Mouse (Mus musculus): ENCODE measurements around the gene Gm42878. TPM values are rescaled to one million over a fixed set of nuclear protein-coding genes. Genes with fewer than 3 reads are reported as not detected.
"Not testable (repeated sequence)": the region's sequence is repeated elsewhere in the genome, so short reads cannot be mapped to it uniquely, and the experiment has no call there.

The Gm42878 gene
- polyA plus RNA-seq, 1 experiment from 2014 or later, result not detected

GRCm38 (mm10) chr5:121518983-121519382 is 26.3 kb downstream of the Gm42878 start:
- Histone ChIP-seq H3K27ac (replicated peaks) (no peak overlapping the region), H3K27me3 (replicated peaks; ENCODE audit: low read depth, poor library complexity, severe bottlenecking) (no peaks in the 10 kb centered on the region), H3K4me1 (no peaks in the 10 kb centered on the region), H3K4me3 (no peak overlapping the region), H3K36me3 (replicated peaks) (peaks cover 68% of the 10 kb centered on the region), H3K9me3 (no peaks in the 10 kb centered on the region)
- no peak for DNase-seq (ENCODE audit: low spot score)
- WGBS, result 93% methylated on average over 9 of the region's 9 CpGs

DNA sequence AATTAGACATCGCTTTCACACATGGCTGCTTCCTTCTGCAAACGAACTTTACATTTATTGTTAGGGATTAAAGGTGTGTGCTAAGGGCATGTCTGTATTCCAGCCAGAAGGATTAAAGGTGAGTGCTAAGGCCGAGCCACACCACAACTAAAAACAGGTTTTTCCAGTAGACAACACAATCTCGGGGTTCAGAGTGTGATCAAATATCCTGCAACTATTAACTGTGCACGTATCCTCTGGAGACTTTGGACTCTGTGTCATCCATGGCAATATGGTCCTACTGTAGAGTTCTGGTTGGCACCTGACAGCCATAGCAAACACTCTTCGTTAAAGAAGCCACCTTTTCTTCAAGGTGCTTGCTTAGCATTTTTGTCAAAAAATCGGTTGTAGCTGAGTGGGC is 35.3 kb downstream of the Gm42878 start:
- DNase-seq (ENCODE audit: low spot score), result no peak
- Histone ChIP-seq H3K27ac (replicated peaks) (no peak overlapping the region), H3K9me3 (no peaks in the 10 kb centered on the region), H3K4me1 (no peaks in the 10 kb centered on the region), H3K4me3 (no peak overlapping the region), H3K27me3 (replicated peaks; ENCODE audit: low read depth, poor library complexity, severe bottlenecking) (no peaks in the 10 kb centered on the region), H3K36me3 (replicated peaks) (no peaks in the 10 kb centered on the region)
- WGBS, result 88% methylated on average over 7 of the region's 7 CpGs

DNA sequence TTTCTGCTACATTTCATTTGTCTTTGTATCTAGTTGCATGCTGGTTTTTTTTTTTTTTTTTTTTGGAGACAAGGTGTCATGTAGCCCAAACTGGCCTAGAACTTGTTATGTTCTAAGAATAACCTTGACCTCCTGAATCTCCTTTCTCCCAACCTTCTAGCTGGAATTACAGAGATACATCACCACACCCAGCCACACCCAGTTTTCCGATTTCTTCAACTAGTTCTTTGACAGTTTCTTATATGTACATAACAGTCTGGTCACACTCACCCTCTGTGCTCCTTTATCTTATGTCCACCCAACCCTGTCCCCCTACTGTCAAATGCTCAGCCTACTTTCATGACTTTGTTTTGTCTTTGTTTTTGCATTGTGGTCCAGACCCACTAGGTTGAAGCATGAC is 38.4 kb downstream of the Gm42878 start:
- Histone ChIP-seq H3K36me3 (replicated peaks) (no peaks in the 10 kb centered on the region), H3K4me1 (0 out of 2 replicates have a peak, but pooled peaks cover 3% of the 10 kb centered on the region), H3K4me3 (no peak overlapping the region), H3K27me3 (replicated peaks; ENCODE audit: low read depth, poor library complexity, severe bottlenecking) (no peaks in the 10 kb centered on the region), H3K27ac (replicated peaks) (no peak overlapping the region), H3K9me3 (no peaks in the 10 kb centered on the region)
- 90% methylated on average over 1 of the region's 1 CpGs for WGBS
- DNase-seq (ENCODE audit: low spot score), result no peak

- no peaks in the 10 kb centered on the region for H3K36me3 ChIP-seq (replicated peaks)
- H3K9me3 ChIP-seq, result no peaks in the 10 kb centered on the region
- 82% methylated on average over 3 of the region's 3 CpGs for WGBS
These were observed 42.1 kb downstream of the Gm42878 start, which contains the start of gene Adam1b for GRCm38 (mm10) chr5:121503231-121503630. Gene Adam1b, minus strand, starts transcription at chr5:121503435.

GRCm38 (mm10) chr5:121501424-121501996 is 43.8 kb downstream of the Gm42878 start:
- 83% methylated on average over 11 of the region's 17 CpGs for WGBS
- H3K4me3 ChIP-seq; H3K27me3 ChIP-seq (replicated peaks; ENCODE audit: low read depth, poor library complexity, severe bottlenecking); H3K36me3 ChIP-seq (replicated peaks); H3K27ac ChIP-seq (replicated peaks); H3K4me1 ChIP-seq; DNase-seq (ENCODE audit: low spot score); H3K9me3 ChIP-seq: not testable (repeated sequence)

More at GRCm38 (mm10) chr5:121503231-121503630, 42.1 kb downstream of the Gm42878 start, which contains the start of gene Adam1b:
- Histone ChIP-seq H3K27ac (replicated peaks) (no peak within 1 kb of the TSS), H3K4me3 (no peak within 1 kb of the TSS), H3K4me1 (0 out of 2 replicates have a peak, but pooled peaks cover 3% of the 10 kb centered on the region), H3K27me3 (replicated peaks; ENCODE audit: low read depth, poor library complexity, severe bottlenecking) (no peaks in the 10 kb centered on the region)
- no peak for DNase-seq (ENCODE audit: low spot score)

DNA sequence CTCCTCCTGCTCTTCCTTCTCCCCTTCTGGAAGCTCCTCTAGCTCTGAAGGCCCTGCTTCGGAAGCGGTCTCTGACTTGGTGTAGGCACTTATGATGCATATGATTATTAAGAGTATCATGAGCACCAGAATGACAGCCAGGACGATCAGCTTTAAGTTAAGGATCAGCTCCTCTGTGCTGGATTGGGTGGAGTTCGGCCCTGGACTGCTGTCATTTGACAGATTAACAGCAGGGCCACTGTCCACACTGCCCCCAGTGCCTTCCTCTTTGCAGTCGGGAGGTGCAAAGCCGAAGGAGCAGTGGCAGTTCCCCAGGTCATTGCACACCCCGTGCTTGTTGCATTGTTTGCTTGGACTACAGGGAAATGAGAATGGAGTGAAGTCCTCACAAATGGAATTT is 44.6 kb downstream of the Gm42878 start:
- no peak for DNase-seq (ENCODE audit: low spot score)
- H3K4me1 ChIP-seq, result 0 out of 2 replicates have a peak, but pooled peaks cover 3% of the 10 kb centered on the region
- WGBS, result 81% methylated on average over 7 of the region's 7 CpGs
- H3K27ac ChIP-seq (replicated peaks), result no peak overlapping the region
- H3K9me3 ChIP-seq, result no peaks in the 10 kb centered on the region
- no peaks in the 10 kb centered on the region for H3K36me3 ChIP-seq (replicated peaks)
- H3K4me3 ChIP-seq, result no peak overlapping the region
- H3K27me3 ChIP-seq (replicated peaks; ENCODE audit: low read depth, poor library complexity, severe bottlenecking), result no peaks in the 10 kb centered on the region

DNA sequence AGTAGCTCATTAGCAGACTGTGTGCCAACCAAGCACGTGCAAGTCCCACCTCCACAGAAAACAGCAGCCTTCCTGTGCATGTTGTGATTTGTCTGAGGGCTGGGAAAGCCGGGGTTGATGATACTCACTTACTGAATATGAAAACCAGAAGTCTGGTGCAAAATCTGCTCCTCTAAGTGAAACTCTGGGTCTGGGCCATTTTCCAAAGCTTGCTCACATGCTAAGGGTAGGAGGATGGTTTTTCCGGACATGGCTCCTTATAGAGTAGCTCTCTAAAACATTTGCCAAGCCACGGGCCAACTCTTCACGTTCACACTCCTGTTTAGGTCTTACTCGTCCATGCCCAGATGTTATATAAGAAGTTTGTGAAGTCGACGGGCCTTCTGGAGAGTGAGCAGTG is 52.0 kb downstream of the Gm42878 start:
- Histone ChIP-seq H3K36me3 (replicated peaks) (no peaks in the 10 kb centered on the region), H3K27me3 (replicated peaks; ENCODE audit: low read depth, poor library complexity, severe bottlenecking) (no peaks in the 10 kb centered on the region), H3K27ac (replicated peaks) (no peak overlapping the region), H3K4me3 (no peak overlapping the region), H3K4me1 (peaks cover 6% of the 10 kb centered on the region), H3K9me3 (no peaks in the 10 kb centered on the region)
- WGBS, result 80% methylated on average over 8 of the region's 8 CpGs
- DNase-seq (ENCODE audit: low spot score), result no peak

GRCm38 (mm10) chr5:121484801-121485200 is 60.5 kb downstream of the Gm42878 start:
- no peak for DNase-seq (ENCODE audit: low spot score)
- H3K27ac ChIP-seq (replicated peaks), result no peak overlapping the region
- no peaks in the 10 kb centered on the region for H3K36me3 ChIP-seq (replicated peaks)
- no peaks in the 10 kb centered on the region for H3K27me3 ChIP-seq (replicated peaks; ENCODE audit: low read depth, poor library complexity, severe bottlenecking)
- no peaks in the 10 kb centered on the region for H3K9me3 ChIP-seq
- H3K4me3 ChIP-seq, result no peak overlapping the region
- no peaks in the 10 kb centered on the region for H3K4me1 ChIP-seq
- 79% methylated on average over 5 of the region's 5 CpGs for WGBS

GRCm38 (mm10) chr5:121477680-121478079 is 67.6 kb downstream of the Gm42878 start:
- H3K27ac ChIP-seq (replicated peaks), result no peak overlapping the region
- 46% methylated on average over 3 of the region's 3 CpGs for WGBS
- no peaks in the 10 kb centered on the region for H3K9me3 ChIP-seq
- no peaks in the 10 kb centered on the region for H3K4me1 ChIP-seq
- H3K36me3 ChIP-seq (replicated peaks), result no peaks in the 10 kb centered on the region
- no peak overlapping the region for H3K4me3 ChIP-seq
- H3K27me3 ChIP-seq (replicated peaks; ENCODE audit: low read depth, poor library complexity, severe bottlenecking), result no peaks in the 10 kb centered on the region
- DNase-seq (ENCODE audit: low spot score), result no peak

GRCm38 (mm10) chr5:121476040-121476439 is 69.2 kb downstream of the Gm42878 start:
- H3K36me3 ChIP-seq (replicated peaks), result no peaks in the 10 kb centered on the region
- no peaks in the 10 kb centered on the region for H3K4me1 ChIP-seq
- H3K27me3 ChIP-seq (replicated peaks; ENCODE audit: low read depth, poor library complexity, severe bottlenecking), result no peaks in the 10 kb centered on the region
- H3K27ac ChIP-seq (replicated peaks), result no peak overlapping the region
- no peak overlapping the region for H3K4me3 ChIP-seq
- no peak for DNase-seq (ENCODE audit: low spot score)
- WGBS, result 85% methylated on average over 1 of the region's 1 CpGs
- no peaks in the 10 kb centered on the region for H3K9me3 ChIP-seq

GRCm38 (mm10) chr5:121474610-121475009 is 70.7 kb downstream of the Gm42878 start:
- no peaks in the 10 kb centered on the region for H3K36me3 ChIP-seq (replicated peaks)
- no peak overlapping the region for H3K4me3 ChIP-seq
- no peak overlapping the region for H3K27ac ChIP-seq (replicated peaks)
- no peaks in the 10 kb centered on the region for H3K27me3 ChIP-seq (replicated peaks; ENCODE audit: low read depth, poor library complexity, severe bottlenecking)
- no peak for DNase-seq (ENCODE audit: low spot score)
- no peaks in the 10 kb centered on the region for H3K9me3 ChIP-seq
- 74% methylated on average over 7 of the region's 7 CpGs for WGBS
- no peaks in the 10 kb centered on the region for H3K4me1 ChIP-seq

DNA sequence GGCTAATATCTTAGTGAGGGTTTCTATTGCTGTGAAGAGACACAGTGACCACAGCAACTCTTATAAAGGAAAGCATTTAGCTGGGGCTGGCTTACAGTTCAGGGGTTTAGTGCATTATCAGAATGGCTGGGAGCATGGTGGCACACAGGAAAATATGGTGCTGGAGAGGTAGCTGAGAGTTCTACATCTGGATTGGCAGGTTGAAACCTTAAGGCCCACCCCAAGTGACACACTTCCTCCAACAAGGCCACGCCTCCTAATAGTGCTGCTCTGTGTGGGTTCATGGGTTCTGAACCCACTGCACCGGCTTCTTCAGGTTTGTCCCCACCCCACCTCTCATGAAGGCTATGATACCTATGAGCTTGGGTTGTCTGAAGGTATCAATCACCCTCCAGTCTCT is 72.9 kb downstream of the Gm42878 start:
- Histone ChIP-seq H3K9me3 (no peaks in the 10 kb centered on the region), H3K4me1 (no peaks in the 10 kb centered on the region), H3K27me3 (replicated peaks; ENCODE audit: low read depth, poor library complexity, severe bottlenecking) (no peaks in the 10 kb centered on the region), H3K4me3 (no peak overlapping the region), H3K36me3 (replicated peaks) (no peaks in the 10 kb centered on the region), H3K27ac (replicated peaks) (no peak overlapping the region)
- DNase-seq (ENCODE audit: low spot score), result no peak
- 91% methylated on average over 2 of the region's 2 CpGs for WGBS

- Histone ChIP-seq H3K27me3 (replicated peaks; ENCODE audit: low read depth, poor library complexity, severe bottlenecking) (no peaks in the 10 kb centered on the region), H3K4me1 (no peaks in the 10 kb centered on the region), H3K36me3 (replicated peaks) (no peaks in the 10 kb centered on the region), H3K4me3 (no peak overlapping the region), H3K27ac (replicated peaks) (no peak overlapping the region), H3K9me3 (no peaks in the 10 kb centered on the region)
- WGBS, result 50% methylated on average over 3 of the region's 3 CpGs
- no peak for DNase-seq (ENCODE audit: low spot score)
These were observed 75.7 kb downstream of the Gm42878 start for GRCm38 (mm10) chr5:121469566-121469965.
